8 mouse cellular contexts compared by ENCODE assay signal in the genomic region with DNA sequence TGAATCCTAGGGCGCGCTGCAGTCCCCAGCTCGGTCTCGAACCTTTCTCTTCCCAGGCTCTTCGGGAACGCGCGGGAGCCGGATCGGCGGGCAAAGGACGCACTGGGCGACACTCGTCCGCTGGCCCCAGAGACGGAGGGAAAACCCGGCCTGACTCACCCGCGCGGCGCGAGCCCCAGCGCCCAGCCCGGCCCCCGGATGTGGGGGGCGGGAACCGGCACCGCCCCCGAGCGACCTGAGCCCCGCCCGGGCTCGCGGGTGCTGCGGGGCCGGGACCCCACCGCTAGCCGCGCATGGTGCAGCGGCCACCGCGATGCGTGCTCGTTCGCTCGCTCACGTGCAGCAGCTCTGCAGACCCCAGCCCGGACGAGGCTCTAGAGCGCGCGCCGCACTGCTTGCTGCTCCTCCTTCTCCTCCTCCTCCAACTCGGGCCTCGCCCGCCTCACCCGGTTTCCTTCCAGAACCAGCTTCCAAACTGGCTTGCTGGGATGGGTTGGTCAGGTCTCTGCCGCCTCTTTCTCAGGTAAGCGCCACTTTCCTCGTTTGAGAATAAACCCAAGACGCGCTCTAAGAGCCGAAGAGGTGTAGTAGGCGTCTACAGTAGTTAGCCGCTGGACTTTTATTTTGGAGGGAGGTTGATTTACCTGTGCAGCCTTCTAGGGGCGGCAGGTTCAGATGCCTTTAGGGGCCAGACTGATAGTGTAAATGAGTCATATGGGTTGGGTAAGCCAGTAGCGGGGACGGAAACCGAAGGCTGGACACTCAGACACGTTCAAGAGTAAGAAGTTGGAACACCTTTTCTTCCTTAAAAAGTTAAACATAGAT. TPM values are rescaled to one million over a fixed set of nuclear protein-coding genes. Genes with fewer than 3 reads are reported as not detected.
DNase-seq lines count a peak whose midpoint lies in the region; ATAC-seq and TF ChIP-seq lines count a peak whose summit lies in the region.

A gene (minus strand): TSS at position 152 of the 825 bp plus-strand sequence.
A gene (plus strand): TSS at position 264 of the 825 bp plus-strand sequence.

- DNase-seq in gastrocnemius, adult 2 months, result peak; percentile 79
- peak; percentile 30 for DNase-seq in liver, embryonic 13.5 days
- DNase-seq in natural killer cell, adult 2 months (ENCODE audit: low spot score in 2 of 2), result peak; percentile 74 to 76
- DNase-seq in thymus, postnatal 25 days, result peak; percentile 79

- peaks cover 24% of the 10 kb centered on the region for H3K4me1 ChIP-seq in erythroblast, embryonic 14.5 days (ENCODE audit: control insufficient read depth)
- peaks cover 5% of the 10 kb centered on the region for H3K4me1 ChIP-seq in brown adipose tissue, adult 24 weeks (ENCODE audit: control insufficient read depth, insufficient read depth, insufficient read length, low read length)
- peaks cover 21% of the 10 kb centered on the region for H3K4me1 ChIP-seq in hindbrain, embryonic 16.5 days (ENCODE audit: control insufficient read depth, insufficient read depth, low read depth, low read length)
- peaks cover 35% of the 10 kb centered on the region for H3K4me1 ChIP-seq in liver, embryonic 13.5 days (replicated peaks)

- H3K27ac ChIP-seq in brown adipose tissue, adult 24 weeks (replicated peaks; ENCODE audit: low read depth, low read length), result peak within 1 kb of the TSS; percentile 93
- H3K27ac ChIP-seq in gastrocnemius, adult 2 months, result peak within 1 kb of the TSS; percentile 86
- H3K27ac ChIP-seq in hindbrain, embryonic 16.5 days (ENCODE audit: low read depth, low read length), result peak within 1 kb of the TSS; percentile 65
- H3K27ac ChIP-seq in liver, embryonic 13.5 days, result no peak within 1 kb of the TSS

- H3K36me3 ChIP-seq in erythroblast, embryonic 14.5 days (ENCODE audit: control insufficient read depth), result no peaks in the 10 kb centered on the region; the same call in 1 of the 2 replicates
- no peaks in the 10 kb centered on the region for H3K36me3 ChIP-seq in hindbrain, embryonic 16.5 days (ENCODE audit: control insufficient read depth, insufficient read depth, low read length)
- H3K36me3 ChIP-seq in liver, embryonic 13.5 days, result no peaks in the 10 kb centered on the region

- intact Hi-C loops in gastrocnemius, adult 2 months (cut with DNase I), result loop anchor here (5.0 kb wide), 1 partner anchor 34 kb away; a partner anchor contains a TSS

- 1% methylated on average over 54 of the region's 70 CpGs for WGBS in hindbrain, embryonic 16.5 days
- under 1% methylated on average over 70 of the region's 70 CpGs for WGBS in liver, embryonic 13.5 days (ENCODE audit: insufficient replicate concordance)

- ATAC-seq in erythroblast, adult 5-6 weeks (replicated peaks; ENCODE audit: low FRiP score, poor library complexity, severe bottlenecking), result no peak
- peak; percentile 83 for ATAC-seq in hindbrain, embryonic 16.5 days
- peak; percentile 57 for ATAC-seq in liver, embryonic 13.5 days (ENCODE audit: low read depth)

- H3K4me2 ChIP-seq in hindbrain, embryonic 16.5 days (ENCODE audit: low read length), result peak within 1 kb of the TSS; percentile 93
- peak within 1 kb of the TSS; percentile 81 for H3K4me2 ChIP-seq in liver, embryonic 13.5 days

- peaks cover 61% of the 10 kb centered on the region for H3K27me3 ChIP-seq in erythroblast, embryonic 14.5 days (ENCODE audit: control insufficient read depth)
- H3K27me3 ChIP-seq in hindbrain, embryonic 16.5 days (replicated peaks; ENCODE audit: control insufficient read depth, insufficient read depth, low read length), result no peaks in the 10 kb centered on the region
- H3K27me3 ChIP-seq in liver, embryonic 13.5 days, result peaks cover 54% of the 10 kb centered on the region

- TF ChIP-seq CTCF in gastrocnemius, adult 2 months (IDR thresholded peaks at IDR 0.05), result no peak

- peak within 1 kb of the TSS; percentile 85 for H3K9ac ChIP-seq in hindbrain, embryonic 16.5 days (ENCODE audit: low read depth, low read length)
- peak within 1 kb of the TSS; percentile 68 for H3K9ac ChIP-seq in liver, embryonic 13.5 days

- peak within 1 kb of the TSS; percentile 60 for H3K4me3 ChIP-seq in erythroblast, embryonic 14.5 days (replicated peaks)
- H3K4me3 ChIP-seq in brown adipose tissue, adult 24 weeks (ENCODE audit: insufficient read depth, low read depth, low read length), result peak within 1 kb of the TSS; percentile 77
- H3K4me3 ChIP-seq in gastrocnemius, adult 2 months, result peak within 1 kb of the TSS; percentile 73
- H3K4me3 ChIP-seq in hindbrain, embryonic 16.5 days (ENCODE audit: low read length), result peak within 1 kb of the TSS; percentile 75
- H3K4me3 ChIP-seq in liver, embryonic 13.5 days (replicated peaks), result peak within 1 kb of the TSS; percentile 66

- H3K9me3 ChIP-seq in erythroblast, embryonic 14.5 days (ENCODE audit: control insufficient read depth, low read length), result peaks cover 3% of the 10 kb centered on the region; the same call in 1 of the 2 replicates
- H3K9me3 ChIP-seq in hindbrain, embryonic 16.5 days (ENCODE audit: control insufficient read depth, low read length), result no peaks in the 10 kb centered on the region
- no peaks in the 10 kb centered on the region for H3K9me3 ChIP-seq in liver, embryonic 13.5 days (replicated peaks)

RNA-seq across cellular contexts. Expression of the first gene that starts in this region (rescaled TPM):
- polyA plus RNA-seq in erythroblast, embryonic 14.5 days (2012), result 0.03 TPM in 2 replicates
- 1.0 TPM in 1 of 2 replicates, not detected in the other for total RNA-seq in erythroblast, adult 5-6 weeks (2015; ENCODE audit: low replicate concordance)
- not detected in 2 replicates for total RNA-seq in erythroblast, adult 5-6 weeks (2017; ENCODE audit: low replicate concordance)
- polyA plus RNA-seq in brown adipose tissue, adult 24 weeks (2012; ENCODE audit: insufficient read depth, insufficient read length, missing spikeins), result 2.0 and 4.8 TPM in 2 replicates
- total RNA-seq in gastrocnemius, adult 2 months (2021), result 1 to 10 TPM; 2.7 to 4.2 TPM
- polyA plus RNA-seq in hindbrain, embryonic 16.5 days (2015; fragmentation: Nextera tagmentation; extraction: Ambion mirVana), result 31.1 and 34.1 TPM in 2 replicates
- 3.1 and 3.2 TPM in 2 replicates for polyA plus RNA-seq in liver, embryonic 13.5 days (2015; fragmentation: Nextera tagmentation; extraction: Ambion mirVana)

RNA-seq across cellular contexts. Expression of the second gene that starts in this region (rescaled TPM):
- polyA plus RNA-seq in erythroblast, embryonic 14.5 days (2012), result not detected in 2 replicates
- total RNA-seq in erythroblast, adult 5-6 weeks (2015; ENCODE audit: low replicate concordance), result 0.84 TPM in 1 of 2 replicates, not detected in the other
- total RNA-seq in erythroblast, adult 5-6 weeks (2017; ENCODE audit: low replicate concordance), result not detected in 2 replicates
- 0.46 and 0.52 TPM in 2 replicates for polyA plus RNA-seq in brown adipose tissue, adult 24 weeks (2012; ENCODE audit: insufficient read depth, insufficient read length, missing spikeins)
- total RNA-seq in gastrocnemius, adult 2 months (2021), result under 1 TPM; 0.20 to 0.31 TPM
- 1.4 and 1.8 TPM in 2 replicates for polyA plus RNA-seq in hindbrain, embryonic 16.5 days (2015; fragmentation: Nextera tagmentation; extraction: Ambion mirVana)
- polyA plus RNA-seq in liver, embryonic 13.5 days (2015; fragmentation: Nextera tagmentation; extraction: Ambion mirVana), result 0.29 and 0.49 TPM in 2 replicates
